Mouse (Mus musculus) common myeloid progenitor, adult 5-6 weeks (primary cell): ENCODE data around the gene 1700001O22Rik. TPM values are rescaled to one million over a fixed set of nuclear protein-coding genes. Genes with fewer than 3 reads are reported as not detected.

ENCODE experiments used
- ATAC-seq: replicated peaks from 2 replicates; pipeline ENCODE4 v1.8.0; 2016; ENCODE audit warnings: low read depth, mild to moderate bottlenecking, moderate TSS enrichment, inconsistent platforms; ENCODE audit not compliant: poor library complexity, severe bottlenecking
- total RNA-seq: library from RNA; stranded (forward); fragments of 200-1000, 187-1606 nt; gene quantifications from 2 replicates; pipeline ENCODE4 v1.2.3, GENCODE M21; 2017

1700001O22Rik gene
- not detected in 2 replicates for total RNA-seq

DNA sequence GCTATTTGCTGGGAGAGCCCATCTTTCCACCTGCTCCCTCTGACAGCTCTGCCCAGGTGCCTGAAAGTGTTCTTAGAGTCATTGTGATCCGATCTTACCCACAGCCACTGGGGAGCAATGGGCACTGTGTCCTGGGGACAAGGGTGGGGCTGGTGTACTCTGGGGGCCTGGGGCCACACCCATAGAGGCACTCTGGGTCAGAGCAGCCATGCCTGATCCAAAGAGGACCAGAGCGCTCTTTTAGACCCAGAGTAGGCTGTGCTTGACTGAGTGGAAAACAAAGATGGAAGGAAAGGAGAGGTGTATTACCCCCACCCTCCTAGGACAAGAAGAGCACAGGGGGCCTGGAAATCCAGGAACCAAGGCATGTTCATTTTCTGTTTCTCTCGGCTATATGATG, at the start of gene 1700001O22Rik:
Gene 1700001O22Rik, minus strand, starts transcription at position 58 of the 400 bp plus-strand sequence.
- ATAC-seq = no peak

DNA sequence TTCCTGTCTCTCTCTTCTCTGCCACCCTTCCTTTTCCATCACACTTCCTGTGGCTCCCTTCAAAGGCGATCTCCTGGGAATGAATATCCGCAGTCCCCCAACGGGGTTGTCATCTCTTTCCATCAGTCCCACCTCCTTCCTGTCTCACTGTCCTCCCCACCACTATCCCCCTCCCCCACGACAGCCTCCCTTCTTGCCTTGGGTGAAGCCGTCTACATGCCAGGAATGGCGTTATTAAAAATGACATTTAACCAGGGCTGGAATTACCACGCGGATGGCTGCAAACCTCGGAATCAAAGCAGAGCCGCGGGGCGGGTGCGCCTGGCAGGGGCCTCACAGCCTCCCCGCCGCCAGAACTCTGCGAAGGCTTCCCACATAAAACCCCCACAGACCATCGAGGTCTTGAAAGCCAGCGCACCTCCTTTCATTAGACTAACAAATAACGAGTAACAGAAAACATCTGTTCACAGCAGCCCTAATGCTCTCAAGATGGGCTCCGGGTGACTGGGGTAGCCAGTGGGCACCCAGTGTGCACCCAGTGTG, 49.4 kb upstream of the 1700001O22Rik start:
- ATAC-seq = no peak

DNA sequence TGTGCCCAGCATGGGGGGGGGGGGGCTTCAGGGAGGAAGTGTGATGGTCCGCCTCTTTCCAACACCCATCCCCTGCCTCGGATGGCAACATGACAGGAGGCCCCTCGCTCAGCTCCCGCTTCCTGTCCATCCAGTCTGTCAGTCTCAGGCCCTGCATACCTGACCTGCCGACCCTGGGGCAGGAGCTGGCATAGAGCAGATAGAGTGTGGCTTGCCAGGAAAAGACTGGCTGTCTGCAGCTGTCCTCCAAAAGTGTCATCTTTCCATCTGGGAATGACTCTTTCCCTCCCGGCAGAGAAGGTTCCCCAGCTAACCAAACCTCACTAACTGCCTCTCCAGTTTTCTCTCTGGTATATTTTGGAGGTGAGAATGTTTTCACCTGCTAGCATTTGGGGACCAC, 47.1 kb upstream of the 1700001O22Rik start:
- no peak for ATAC-seq

DNA sequence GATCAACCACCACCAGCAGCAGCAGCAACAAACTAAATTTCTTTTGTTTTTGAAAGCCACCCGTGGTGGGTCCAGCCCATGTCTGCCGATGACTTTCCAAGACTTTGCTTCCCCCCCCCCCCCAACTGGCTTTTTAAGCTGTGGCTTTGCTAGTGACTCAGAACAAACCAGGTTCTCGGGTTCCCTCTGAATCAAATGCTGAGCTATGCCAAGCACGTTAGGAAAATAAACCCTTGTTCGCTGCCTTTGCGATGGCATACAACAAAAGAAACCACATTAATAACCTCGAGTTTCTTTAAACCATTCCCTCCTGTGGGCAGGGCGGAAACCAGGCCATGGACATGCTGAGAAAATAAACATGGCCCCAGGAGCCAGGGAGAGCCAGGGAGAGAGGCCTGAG, 44.7 kb upstream of the 1700001O22Rik start:
- ATAC-seq = no peak

DNA sequence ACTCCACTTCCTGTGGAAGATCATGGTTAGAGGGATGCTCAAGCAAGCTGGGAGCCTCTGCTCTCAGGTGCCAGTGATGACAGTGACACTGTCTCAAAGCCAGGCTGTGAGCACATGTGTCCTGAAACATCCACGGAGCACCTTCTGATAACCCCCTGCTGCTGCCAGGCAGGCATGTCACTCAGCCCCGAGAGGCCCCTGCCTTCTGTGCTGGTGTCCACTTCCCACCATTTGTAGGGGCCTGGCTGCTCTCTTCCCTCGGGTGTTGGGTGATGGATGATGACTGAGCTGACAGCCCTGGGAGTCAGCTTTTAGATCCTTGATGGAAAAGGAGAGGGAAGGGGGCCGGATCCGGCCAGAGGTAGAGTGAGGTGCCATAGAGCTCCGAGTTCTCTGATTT, 43.3 kb upstream of the 1700001O22Rik start:
- ATAC-seq = no peak

DNA sequence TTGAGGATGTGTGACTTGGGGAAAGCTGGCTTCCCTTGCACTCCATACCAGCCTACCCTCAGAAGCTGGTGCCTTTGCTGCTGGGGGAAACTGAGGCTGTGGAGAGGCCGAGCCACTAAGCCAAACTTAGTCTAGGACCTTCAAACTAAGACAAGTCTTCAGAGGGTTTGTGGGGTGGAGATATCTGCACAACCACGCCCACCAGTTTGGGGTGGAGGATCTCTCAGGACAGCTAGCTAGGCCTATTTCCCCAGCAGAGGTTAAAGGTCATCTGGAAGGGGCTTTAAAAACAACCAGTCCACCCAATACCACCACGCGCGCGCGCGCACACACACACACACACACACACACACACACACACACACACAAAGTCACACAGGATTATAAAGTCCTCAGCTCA, 42.8 kb upstream of the 1700001O22Rik start:
- no peak for ATAC-seq

DNA sequence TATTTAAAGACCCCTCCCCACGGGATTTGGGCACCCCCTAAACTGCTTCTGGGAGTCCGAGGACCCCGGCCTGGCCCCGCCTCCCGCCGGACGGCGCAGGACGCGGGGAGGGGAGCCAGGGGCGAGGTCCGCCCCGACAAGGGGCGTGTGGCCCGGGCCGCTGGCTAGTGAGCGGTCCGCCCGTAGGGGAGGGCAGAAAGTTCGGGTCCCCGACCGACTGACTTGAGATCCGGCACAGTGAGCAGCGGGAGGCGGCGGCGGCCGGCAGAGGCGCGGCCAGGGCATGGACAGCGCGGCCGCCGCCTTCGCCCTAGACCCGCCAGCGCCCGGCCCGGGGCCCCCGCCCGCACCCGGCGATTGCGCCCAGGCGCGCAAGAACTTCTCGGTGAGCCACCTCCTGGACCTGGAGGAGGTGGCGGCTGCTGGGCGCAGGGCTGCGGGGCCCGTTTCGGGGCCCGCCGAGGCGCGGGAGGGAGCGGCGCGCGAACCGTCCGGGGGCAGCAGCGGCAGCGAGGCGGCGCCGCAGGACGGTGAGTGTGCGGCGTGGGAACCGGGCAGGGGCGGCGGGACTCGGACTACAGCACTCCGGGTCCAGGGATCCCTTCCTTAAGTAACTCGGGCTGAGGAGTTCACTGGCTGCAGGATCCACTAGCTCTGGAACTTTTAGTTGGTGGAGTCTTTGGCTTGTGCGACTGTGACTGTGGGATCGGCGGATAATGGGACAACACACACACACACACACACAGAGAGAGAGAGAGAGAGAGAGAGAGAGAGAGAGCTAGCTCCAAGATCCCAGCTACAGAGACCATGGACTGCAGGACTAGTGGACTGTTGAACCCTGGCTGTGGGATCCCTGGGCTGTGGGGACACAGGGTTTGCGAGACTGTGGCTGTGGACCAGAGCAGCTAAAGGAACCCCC, 42.0 kb upstream of the 1700001O22Rik start:
- ATAC-seq = no peak

DNA sequence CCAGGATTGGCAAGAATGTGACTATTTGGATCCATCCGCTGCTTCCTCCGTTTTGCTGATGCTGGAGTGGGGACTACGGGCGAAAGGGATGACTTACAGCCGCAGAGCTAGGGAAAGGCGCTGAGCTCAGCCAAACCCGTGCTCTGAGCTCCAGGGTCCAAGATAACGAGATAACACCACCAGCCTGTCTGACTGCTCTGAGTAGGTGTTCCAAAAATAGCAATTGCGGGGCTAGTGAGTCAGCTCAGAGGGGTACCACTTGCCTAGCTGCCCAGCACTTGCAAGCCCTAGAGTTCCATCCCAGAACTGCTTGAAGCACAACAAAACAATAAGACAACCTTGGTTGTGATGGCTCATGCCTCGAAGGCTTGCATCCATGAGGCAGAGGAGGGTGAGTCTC, 39.2 kb upstream of the 1700001O22Rik start:
- no peak for ATAC-seq

DNA sequence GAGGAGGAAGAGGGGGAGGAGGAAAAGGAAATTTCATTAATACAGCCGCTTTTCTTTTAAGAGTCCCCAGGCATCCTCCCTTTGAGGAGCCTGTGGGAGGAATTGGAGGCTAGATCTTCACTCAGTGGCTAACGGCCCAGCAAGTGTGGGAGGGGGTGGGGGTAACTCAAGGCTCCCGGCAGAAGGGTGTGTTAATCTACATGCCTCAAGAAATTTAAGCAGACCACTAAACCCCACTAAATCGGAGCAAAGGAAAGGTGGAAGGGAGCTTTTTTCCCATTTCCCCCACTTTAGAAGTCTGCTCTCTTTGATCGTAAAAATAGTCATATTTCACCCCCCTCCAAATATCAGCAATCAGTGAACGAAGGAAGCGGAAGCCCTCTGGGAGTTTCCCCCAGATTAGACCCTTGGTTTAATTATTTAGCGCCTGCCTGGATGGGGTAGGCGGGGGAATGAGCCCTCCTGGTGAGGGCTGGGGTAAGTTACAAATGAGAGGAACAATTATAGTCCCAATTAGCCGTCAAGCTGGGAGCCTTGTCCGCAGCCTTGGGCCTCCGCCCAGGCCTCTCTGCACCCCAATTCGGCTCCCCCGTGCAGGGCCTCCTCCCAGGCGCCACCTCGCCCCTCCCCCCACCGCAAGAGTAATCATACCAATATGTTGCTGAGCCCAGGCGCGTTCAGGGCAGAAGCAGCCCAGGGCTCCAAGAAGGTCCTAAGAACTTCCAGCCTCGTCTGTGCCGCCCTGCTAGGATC, 33.0 kb upstream of the 1700001O22Rik start:
- ATAC-seq = no peak

DNA sequence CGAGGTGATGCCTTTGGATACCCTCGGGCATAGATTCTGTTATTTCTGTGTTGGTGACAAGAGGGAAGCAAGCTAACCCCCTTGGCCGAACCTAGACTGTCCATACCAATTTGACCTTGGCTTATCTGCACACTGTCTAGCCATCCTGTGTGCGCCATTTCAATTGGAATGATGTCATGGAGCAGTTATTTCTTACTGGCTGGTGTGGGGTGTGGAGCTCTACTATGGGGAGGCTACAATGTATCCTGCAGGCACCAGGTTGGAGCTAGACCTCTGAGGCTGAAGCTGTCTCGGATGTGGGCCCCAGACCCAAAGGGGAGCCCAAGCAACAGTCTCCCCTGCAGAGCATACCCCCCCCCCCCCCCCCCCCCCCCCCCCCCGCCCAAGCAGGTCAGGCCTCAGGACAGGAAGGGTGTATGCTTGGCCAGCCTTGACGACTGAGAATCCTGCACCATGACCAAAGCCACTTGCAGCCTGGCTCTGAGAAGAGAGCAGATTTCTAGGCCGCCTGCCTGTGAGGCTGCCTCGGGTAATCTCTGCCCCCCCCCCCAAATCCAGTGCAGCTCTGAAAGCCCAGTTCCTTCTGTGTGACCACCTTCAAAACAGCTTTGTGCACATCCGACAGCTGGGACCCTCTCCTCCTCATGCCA, 31.0 kb upstream of the 1700001O22Rik start, which contains the start of gene Prrx2:
Gene Prrx2, plus strand, starts transcription at position 600 of the 650 bp plus-strand sequence.
- ATAC-seq = no peak

DNA sequence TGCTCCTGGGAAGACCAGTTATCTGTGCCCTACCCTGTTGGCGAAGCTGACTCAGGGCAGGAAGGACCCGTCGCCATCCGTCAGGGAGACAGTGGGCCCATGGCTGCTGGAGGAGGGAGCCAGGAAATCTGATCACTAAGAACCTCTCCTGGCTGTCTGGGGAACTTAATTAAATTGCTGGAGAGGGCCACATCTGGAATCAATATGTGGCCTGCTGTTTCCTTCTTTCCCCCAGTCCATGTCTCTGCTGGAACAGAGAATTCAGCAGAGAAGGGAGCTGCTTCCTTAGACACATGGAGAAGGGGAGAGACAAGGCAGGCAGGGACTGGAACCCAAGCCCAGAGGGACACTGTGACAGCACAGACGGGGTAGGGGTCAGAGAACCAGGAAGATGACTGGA, 30.2 kb upstream of the 1700001O22Rik start:
- ATAC-seq = no peak

DNA sequence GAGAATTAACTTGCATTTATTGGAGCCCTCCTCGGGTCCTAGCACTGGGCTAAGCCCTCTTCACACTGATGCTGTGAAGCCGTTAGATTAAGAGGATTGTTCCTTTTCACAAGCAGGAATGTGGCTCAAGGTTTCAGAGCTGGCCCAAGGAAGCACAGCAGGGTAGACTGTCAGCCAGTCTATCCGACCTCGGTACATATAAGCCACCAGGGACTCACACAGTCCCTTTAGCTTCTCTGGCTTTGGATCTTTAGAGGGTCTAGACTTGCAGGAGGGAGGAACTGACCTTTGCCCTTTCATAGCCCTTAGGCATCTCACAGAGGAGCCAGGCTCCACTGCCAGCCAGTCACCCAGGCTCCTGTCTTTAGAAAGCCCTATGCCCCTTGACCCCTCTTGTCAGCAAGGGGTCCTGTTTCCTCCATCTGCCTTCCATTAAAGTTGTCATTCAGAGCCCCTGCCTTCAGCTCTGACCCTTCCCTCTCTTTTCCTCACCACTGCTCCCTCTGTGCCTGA, 26.9 kb upstream of the 1700001O22Rik start, which contains the start of gene Asb6:
Gene Asb6, minus strand, starts transcription at position 51 of the 513 bp plus-strand sequence.
- ATAC-seq = no peak

DNA sequence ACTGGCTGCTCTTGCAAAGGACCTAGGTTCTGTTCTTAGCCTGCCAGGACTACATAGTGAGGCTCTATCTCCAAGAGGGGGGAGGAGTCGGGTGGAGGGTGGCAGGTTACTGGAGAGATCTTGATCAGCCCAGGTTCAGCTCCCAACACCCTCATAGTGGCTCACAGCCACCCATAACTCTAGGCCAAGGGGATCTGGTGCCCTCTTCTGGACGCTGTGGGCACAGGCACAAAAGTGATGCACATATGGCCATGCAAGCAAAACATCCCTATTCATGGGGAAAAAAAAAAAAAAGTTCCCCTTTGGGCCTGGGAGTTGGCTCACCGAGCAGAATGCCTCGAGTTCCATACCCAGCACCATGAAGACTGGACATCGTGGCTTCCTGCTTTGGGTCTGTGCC, 25.9 kb upstream of the 1700001O22Rik start:
- ATAC-seq = no peak; the same call in 1 of the 2 replicates

DNA sequence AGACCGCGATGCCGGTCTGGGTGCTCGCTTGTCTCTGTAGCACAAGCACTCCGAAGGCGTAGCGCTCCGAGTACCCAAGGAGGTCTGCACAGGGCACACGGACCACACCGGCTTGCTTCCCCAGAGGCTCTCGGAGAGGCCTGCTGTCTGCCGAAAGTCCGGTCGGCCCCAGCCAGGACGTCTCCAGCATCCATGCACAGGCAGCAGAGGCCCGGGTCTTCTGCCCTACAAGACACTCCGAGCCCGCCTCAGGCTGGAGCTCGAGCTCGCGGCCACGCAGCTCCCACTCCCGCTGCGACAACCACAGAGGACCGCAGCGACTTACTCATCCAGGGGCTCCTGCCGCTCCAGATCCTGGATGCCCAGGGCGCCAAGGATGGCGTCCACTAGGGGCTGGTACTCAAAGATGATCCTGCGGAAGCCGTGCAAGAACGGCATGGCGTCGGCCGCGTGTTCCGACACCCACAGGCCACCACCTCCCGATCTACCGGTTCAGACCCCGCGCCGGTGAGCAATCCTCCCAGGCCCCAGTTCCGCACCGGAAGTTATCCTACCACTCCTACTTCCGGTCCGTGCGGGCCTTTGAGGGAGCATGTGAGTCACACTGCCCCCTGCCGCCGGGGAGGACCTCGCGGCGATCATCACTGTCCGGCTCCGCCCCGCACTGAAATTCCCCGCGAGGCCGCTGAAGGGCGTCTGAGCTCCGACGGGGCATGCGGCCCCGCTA, 24.5 kb upstream of the 1700001O22Rik start:
- peak; percentile 79 for ATAC-seq

DNA sequence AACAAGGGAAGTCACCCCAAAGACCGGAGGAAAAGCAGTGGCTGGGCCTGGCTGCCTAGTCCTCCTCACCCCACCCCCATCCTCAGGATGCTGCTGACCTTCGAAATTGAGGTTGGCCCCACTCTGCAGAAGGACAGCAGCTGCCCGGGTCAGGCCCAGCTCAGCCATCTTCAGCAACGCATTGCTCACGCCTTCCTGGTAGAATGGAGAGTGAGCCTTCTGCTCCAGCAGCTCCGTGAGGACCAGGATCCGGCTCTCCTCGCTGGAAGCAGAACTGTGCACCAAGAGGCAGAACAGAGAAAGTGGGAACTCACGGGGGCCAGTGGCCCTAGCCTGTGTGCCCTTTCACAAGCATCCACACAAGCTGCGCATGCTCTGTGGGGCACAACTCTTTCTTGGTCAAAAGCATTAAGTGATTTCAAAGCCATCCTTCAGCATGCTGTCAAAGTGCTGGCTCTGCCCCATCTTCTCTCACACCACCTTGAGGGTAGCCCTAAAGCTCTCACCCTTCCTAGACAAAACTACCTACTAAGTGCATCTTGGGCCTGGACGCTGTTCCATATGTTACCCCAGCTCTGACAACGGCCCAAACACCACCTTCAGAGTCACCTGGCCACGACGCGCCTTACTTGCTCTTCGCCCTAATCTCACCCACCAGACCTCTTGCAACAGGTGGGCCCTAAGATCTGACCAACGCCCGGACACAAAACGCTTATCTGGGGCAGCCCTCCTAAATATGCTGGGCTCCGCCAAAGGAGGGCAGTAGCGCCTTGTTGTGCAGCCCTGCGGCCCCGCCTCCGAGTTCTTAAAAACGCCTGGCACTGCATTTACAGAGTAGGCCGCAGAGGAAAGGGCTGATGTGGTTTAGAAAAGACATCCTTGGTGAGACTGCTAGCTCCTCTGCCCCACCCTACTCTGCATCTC, 23.6 kb upstream of the 1700001O22Rik start:
- peak; percentile 51 for ATAC-seq

DNA sequence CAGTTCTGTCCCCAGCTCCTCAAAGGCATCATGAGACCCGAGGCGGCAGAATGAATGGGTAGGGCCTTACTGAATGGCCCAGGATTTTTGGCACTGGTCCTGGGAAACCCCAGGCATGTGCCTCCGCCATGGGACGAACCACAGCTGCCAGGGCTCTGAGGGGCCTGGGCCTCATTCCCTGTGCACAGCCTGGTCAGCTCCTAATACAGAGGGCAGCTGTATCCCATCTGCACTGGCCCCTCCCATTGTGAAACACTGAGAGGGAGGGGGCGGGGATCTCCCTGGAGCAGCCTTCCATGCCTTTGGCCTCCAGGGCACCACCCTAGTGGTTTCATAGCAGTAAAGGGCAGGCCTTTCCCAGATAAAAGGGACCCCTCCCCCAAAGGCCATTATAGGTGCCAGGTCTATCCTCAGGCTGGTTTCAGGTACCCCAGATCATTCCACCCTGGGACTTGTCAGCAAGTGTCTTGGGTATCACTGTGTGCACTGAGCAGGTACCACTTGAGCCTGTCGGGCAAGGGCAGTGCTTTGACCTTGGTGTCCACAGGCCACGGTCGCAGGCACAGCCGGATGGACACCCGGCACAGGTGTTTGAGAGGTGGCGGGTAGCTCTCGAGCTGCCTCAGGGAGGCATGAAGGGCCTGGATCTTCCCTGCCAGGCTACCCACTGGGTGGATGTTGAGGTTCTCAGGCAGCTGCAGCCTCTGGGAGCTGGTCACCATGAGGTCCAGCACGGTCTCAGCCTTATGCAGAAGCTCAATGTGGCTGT, 20.1 kb upstream of the 1700001O22Rik start:
- ATAC-seq = no peak

DNA sequence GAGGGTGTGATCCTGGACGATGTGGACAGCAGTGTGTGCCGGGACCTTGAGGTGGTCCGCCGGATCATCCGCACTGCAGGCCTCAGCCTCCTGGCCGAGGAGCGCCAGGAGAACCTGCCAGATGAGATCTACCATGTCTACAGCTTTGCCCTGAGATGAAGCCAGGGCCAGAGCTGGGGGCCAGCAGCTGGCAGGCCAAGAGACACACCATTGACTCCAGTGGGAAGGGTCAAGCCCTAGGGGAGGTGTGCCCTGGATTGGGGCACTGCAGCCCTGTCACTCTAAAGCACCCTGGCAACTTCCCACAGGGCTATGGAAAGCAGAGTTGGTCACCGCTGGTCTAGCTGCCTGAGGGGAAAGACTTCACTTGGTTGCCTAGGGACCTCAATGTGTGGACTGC, 19.0 kb upstream of the 1700001O22Rik start:
- ATAC-seq = no peak

DNA sequence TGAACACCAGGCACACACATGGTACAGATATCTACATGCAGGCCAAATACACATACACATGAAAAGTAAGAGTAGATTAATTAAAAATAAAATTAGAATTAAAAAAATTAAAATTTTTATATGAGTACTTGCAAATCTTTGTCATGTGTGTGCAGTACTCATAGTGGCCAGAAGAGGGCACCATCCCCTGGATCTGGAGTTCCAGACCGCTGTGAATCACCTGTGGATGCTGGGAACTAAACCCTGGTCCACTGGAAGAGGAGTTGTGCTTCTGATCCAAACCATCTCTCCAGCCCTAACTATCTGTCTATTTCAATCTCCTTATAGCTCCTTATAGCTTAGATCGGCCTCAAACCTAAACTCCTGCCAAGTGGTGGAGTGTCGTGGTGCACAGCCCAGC, 17.6 kb upstream of the 1700001O22Rik start:
- no peak for ATAC-seq
